Mouse (Mus musculus) C2C12 (cell line): ENCODE data around the gene Gm9964.

ENCODE experiments used
- CEBPB ChIP-seq: IDR thresholded peaks from one replicate; pipeline ENCODE4 v1.6.1; 2011; ENCODE audit warnings: low read depth, mild to moderate bottlenecking, control low read depth, moderate library complexity
- CTCF ChIP-seq: IDR thresholded peaks from one replicate; pipeline ENCODE4 v1.5.1; 2011; ENCODE audit not compliant: control insufficient read depth, insufficient read depth, insufficient read length
- MAX ChIP-seq: IDR thresholded peaks from one replicate; pipeline ENCODE4 v1.6.1; 2011; ENCODE audit warnings: mild to moderate bottlenecking, control low read depth
- MYOD1 ChIP-seq: IDR thresholded peaks from one replicate; pipeline ENCODE4 v1.6.1; 2011; ENCODE audit warnings: low read depth; ENCODE audit not compliant: control insufficient read depth, insufficient read length
- MYOG ChIP-seq: IDR thresholded peaks from one replicate; pipeline ENCODE4 v1.6.1; 2011; ENCODE audit not compliant: control insufficient read depth, insufficient read length; ENCODE audit errors: extremely low read depth
- USF1 ChIP-seq: IDR thresholded peaks from one replicate; pipeline ENCODE4 v1.6.1; 2011; ENCODE audit warnings: low read depth, mild to moderate bottlenecking, control low read depth, moderate library complexity

- TF ChIP-seq CTCF (no peak), MYOD1 (no peak), MAX (no peak), USF1 (no peak), MYOG (no peak), CEBPB (no peak)
Measured at GRCm38 (mm10) chr11:79293971-79294370, 2.7 kb downstream of the Gm9964 start.
